Mouse (Mus musculus): ENCODE measurements at regions not wholly inside any gene's neighbourhood (a gene's known extent, or its start where the extent isn't known, plus 50 kb on each side); places are given as distances from the start of the nearest gene placed in this dataset.

DNA sequence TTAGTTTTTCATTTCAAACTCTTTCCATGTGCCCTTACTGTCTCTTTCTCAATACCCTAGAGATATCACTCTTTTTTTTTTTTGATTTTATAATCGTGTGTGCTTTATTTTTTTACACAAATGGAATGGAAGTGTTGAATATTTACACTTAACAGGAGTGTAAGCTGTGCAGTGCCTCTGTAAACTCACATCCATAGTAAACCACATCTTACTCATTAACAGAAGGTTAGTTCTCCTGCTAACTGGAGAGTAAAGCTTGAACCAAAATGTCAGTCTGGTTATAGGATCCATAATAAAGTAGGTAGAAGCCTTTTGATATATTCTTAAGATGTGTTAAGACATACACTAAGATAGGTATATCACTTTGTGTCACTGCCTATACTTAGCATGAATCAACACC, 1160.5 kb upstream of the Tenm3 start:
- TF ChIP-seq POLR2A (IDR thresholded peaks at IDR 0.05; ENCODE audit: extremely low read depth, insufficient read depth, low read length) (no peak), CTCF (IDR thresholded peaks at IDR 0.05; ENCODE audit: extremely low read depth, insufficient read depth, low read length) (no peak)

GRCm38 (mm10) chr8:50003641-50004040, 1159.9 kb upstream of the Tenm3 start:
- Histone ChIP-seq H3K4me3 (ENCODE audit: insufficient read depth, low read length) (no peak overlapping the region), H3K4me1 (ENCODE audit: control insufficient read depth, insufficient read depth, low read length) (no peaks in the 10 kb centered on the region), H3K27ac (ENCODE audit: insufficient read depth, low read length) (no peak overlapping the region)
- no peak for TF ChIP-seq POLR2A (IDR thresholded peaks at IDR 0.05; ENCODE audit: extremely low read depth, insufficient read depth, low read length)
- TF ChIP-seq CTCF (IDR thresholded peaks at IDR 0.05; ENCODE audit: extremely low read depth, insufficient read depth, low read length) = no peak

More for the DNA sequence above, 1160.5 kb upstream of the Tenm3 start:
- Histone ChIP-seq H3K27ac (ENCODE audit: insufficient read depth, low read length) (no peak overlapping the region), H3K4me1 (ENCODE audit: control insufficient read depth, insufficient read depth, low read length) (no peaks in the 10 kb centered on the region), H3K4me3 (ENCODE audit: insufficient read depth, low read length) (no peak overlapping the region)

DNA sequence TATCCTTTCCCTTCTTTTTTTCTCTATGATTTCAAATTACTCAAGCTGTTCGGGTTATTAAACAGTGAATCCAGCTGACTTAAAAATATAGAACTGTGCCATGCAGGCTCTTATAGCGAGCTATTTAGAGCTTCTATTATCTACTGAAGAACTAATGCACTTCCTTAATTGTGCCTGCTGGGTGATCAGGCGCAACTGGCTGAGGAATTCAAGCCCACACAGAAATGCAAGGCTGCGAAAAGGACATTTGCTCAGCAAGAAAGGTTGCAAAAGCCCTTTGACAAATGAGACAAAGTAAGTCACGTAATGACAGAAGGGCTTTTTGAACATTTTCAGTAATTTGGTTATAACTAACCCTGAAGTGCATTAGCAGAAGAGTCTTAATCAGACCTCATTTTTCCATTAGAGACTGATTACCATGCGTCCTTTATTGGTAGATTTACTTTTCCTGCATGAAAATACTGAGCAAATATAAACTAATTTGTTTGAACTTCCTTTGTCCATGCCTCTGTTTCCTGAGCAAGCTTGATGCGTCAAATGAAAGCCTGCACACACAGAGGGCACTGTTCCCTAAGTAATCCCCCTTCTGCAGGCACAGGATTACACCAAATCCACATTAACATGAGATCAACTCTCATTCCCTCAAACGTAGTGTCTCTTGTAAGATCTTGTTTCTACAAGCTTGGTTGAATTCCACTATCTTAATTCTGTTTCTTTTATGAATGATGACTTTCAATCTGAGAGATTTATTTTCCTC, 1154.7 kb upstream of the Tenm3 start:
- Histone ChIP-seq H3K4me3 (ENCODE audit: insufficient read depth, low read length) (no peak overlapping the region), H3K4me1 (ENCODE audit: control insufficient read depth, insufficient read depth, low read length) (no peaks in the 10 kb centered on the region), H3K27ac (ENCODE audit: insufficient read depth, low read length) (no peak overlapping the region)
- no peak for TF ChIP-seq CTCF (IDR thresholded peaks at IDR 0.05; ENCODE audit: extremely low read depth, insufficient read depth, low read length)
- no peak for TF ChIP-seq POLR2A (IDR thresholded peaks at IDR 0.05; ENCODE audit: extremely low read depth, insufficient read depth, low read length)
